Mouse (Mus musculus): ENCODE measurements around the gene Abca4. TPM values are rescaled to one million over a fixed set of nuclear protein-coding genes. Genes with fewer than 3 reads are reported as not detected.

The Abca4 gene
- 0.12 and 0.26 TPM in 2 replicates for polyA plus RNA-seq (2012; rRNA removed)

GRCm38 (mm10) chr3:122043799-122044547 lies at the start of gene Abca4:
Gene Abca4, plus strand, starts transcription at chr3:122044443.

Other genes starting within 250 kb of the Abca4 start
- gene Abcd3, start 229.1 kb upstream of the Abca4 start, polyA plus RNA-seq (2012; rRNA removed) = 5.3 and 7.1 TPM in 2 replicates
- gene Arhgap29, start 91.9 kb upstream of the Abca4 start, polyA plus RNA-seq (2012; rRNA removed) = 4.1 and 4.5 TPM in 2 replicates
- gene Gclm, start 201.1 kb downstream of the Abca4 start, polyA plus RNA-seq (2012; rRNA removed) = 136 and 326 TPM in 2 replicates
- gene Dnttip2, start 229.9 kb downstream of the Abca4 start, polyA plus RNA-seq (2012; rRNA removed) = 0.61 and 1.1 TPM in 2 replicates
- gene Bcar3, start 249.7 kb downstream of the Abca4 start, polyA plus RNA-seq (2012; rRNA removed) = 14.1 and 21.7 TPM in 2 replicates

Measured in stomach, adult 2 months (tissue).